Mouse (Mus musculus) liver, embryonic 13.5 days (tissue): ENCODE results near the gene Amacr. TPM values are rescaled to one million over a fixed set of nuclear protein-coding genes. Genes with fewer than 3 reads are reported as not detected.

Experiments
- ATAC-seq: fragments of 200-750 bp; cut with Nextera tagmentation; 2 replicates; pipeline ENCODE4 v1.8.0; 2017; ENCODE audit warnings: low read depth, mild to moderate bottlenecking, moderate number of reproducible peaks, moderate library complexity
- DNase-seq: peaks from one replicate; pipeline ENCODE4 v3.0.0; 2022
- H3K27ac ChIP-seq: fragments of 300-500 bp; sonication (generic); 2 replicates; pipeline ENCODE4 v1.5.1; 2015; ENCODE audit warnings: moderate library complexity, mild to moderate bottlenecking, inconsistent platforms
- H3K27me3 ChIP-seq: fragments of 300-500 bp; sonication (generic); 2 replicates; pipeline ENCODE4 v1.6.1; 2015; ENCODE audit warnings: mild to moderate bottlenecking, inconsistent platforms
- H3K36me3 ChIP-seq: fragments of 300-500 bp; sonication (generic); 2 replicates; pipeline ENCODE4 v1.6.1; 2015; ENCODE audit warnings: mild to moderate bottlenecking, inconsistent platforms
- H3K4me1 ChIP-seq: fragments of 300-500 bp; sonication (generic); replicated peaks from 2 replicates; pipeline ENCODE4 v1.6.1; 2015; ENCODE audit warnings: inconsistent platforms
- H3K4me2 ChIP-seq: fragments of 300-500 bp; sonication (generic); 2 replicates; pipeline ENCODE4 v1.6.1; 2015; ENCODE audit warnings: inconsistent platforms, mild to moderate bottlenecking, moderate library complexity
- H3K4me3 ChIP-seq: fragments of 300-500 bp; sonication (generic); replicated peaks from 2 replicates; pipeline ENCODE4 v1.5.1; 2015; ENCODE audit warnings: mild to moderate bottlenecking, inconsistent platforms
- H3K9ac ChIP-seq: fragments of 300-500 bp; sonication (generic); 2 replicates; pipeline ENCODE4 v1.6.1; 2015; ENCODE audit warnings: mild to moderate bottlenecking, inconsistent platforms
- H3K9me3 ChIP-seq: fragments of 300-500 bp; sonication (generic); replicated peaks from 2 replicates; pipeline ENCODE4 v1.6.1; 2016; ENCODE audit warnings: inconsistent platforms
- WGBS: fragments of 180-500 bp; shearing (Covaris S2); methylation state at CpG from one replicate; pipeline ENCODE4 v1.1.7; 2015; ENCODE audit not compliant: insufficient replicate concordance; 5-methylcytosine and 5-hydroxymethylcytosine counted together
- polyA plus RNA-seq: library from polyadenylated mRNA; unstranded; fragments of >200 nt; fragmentation: Nextera tagmentation; extraction: Ambion mirVana; gene quantifications from 2 replicates; pipeline ENCODE4 v1.2.1, GENCODE M21; 2015

Gene Amacr
- polyA plus RNA-seq, 1 experiment from 2014 or later = 14.0 TPM

DNA sequence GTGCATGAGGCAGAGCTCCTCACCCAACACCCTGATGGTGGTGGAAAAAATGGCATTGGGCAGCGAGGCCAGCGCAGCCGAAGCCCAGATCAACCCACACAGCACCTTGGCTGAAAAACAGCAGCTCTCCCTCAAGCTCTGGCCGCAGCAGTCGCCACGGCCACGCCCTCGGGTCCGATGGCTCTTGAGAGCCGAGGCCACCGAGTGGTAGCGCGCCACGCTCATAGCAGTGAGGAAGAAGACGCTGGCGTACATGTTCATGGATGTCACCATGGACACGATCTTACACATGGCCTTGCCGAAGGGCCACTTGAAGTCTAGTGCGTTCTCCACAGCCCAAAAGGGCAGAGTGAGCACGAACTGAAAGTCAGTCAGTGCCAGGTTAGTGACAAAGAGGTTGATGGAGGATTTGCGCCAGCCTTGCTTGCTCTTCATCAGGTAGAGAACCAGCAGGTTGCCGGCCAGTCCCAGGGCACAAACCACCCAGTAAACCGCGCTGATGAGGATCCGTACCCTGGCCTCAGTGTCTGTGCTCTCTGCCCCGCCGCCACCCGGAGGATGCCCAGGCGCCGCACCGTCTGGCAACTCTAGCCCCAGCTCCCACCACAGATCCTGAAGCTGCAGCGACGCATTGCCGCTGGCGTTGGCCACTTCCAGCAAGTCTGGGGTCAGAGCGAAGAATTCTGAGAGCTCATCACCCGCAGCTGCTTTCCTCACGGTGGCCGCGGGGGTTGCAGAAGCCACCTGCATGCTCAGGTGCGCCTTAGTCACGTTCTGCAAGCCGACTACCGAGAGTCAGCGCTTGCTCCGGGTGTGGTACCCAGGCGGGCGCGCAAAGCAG lies 55.2 kb downstream of the Amacr start:
- Histone ChIP-seq H3K4me1 (no peaks in the 10 kb centered on the region), H3K9me3 (no peaks in the 10 kb centered on the region), H3K4me2 (peak overlapping the region; percentile 56), H3K27me3 (peaks cover 41% of the 10 kb centered on the region), H3K36me3 (no peaks in the 10 kb centered on the region), H3K4me3 (peak overlapping the region; percentile 39), H3K9ac (no peak overlapping the region), H3K27ac (no peak overlapping the region)
- DNase-seq = no peak
- WGBS = 4% methylated on average over 49 of the region's 49 CpGs
- ATAC-seq = no peak

DNA sequence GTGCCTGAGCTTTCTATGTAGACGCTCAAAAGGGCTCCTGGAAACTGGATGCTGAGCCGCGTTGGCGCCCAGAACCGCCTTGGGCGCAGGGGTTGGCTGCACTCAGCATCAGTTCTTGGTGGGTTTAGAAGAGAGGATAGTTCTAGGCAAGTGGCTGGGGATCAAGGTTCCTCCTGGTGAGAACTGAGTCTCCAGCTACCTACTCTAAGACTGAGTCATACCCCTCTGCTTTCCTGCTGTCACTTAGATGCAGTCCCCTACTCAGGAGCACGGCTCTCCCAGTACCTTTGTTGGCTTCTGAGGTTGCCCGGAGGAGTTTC lies 55.8 kb downstream of the Amacr start:
- no peaks in the 10 kb centered on the region for H3K4me1 ChIP-seq
- H3K9me3 ChIP-seq = no peaks in the 10 kb centered on the region
- no peak overlapping the region for H3K9ac ChIP-seq
- H3K4me2 ChIP-seq = peak overlapping the region; percentile 56
- DNase-seq (no peak), ATAC-seq (no peak)
- H3K36me3 ChIP-seq = no peaks in the 10 kb centered on the region
- WGBS = 9% methylated on average over 8 of the region's 8 CpGs
- H3K27ac ChIP-seq = no peak overlapping the region
- H3K4me3 ChIP-seq = 0 out of 2 replicates have a peak overlapping the region, but pooled peaks have one; percentile 39
- H3K27me3 ChIP-seq = peaks cover 41% of the 10 kb centered on the region

DNA sequence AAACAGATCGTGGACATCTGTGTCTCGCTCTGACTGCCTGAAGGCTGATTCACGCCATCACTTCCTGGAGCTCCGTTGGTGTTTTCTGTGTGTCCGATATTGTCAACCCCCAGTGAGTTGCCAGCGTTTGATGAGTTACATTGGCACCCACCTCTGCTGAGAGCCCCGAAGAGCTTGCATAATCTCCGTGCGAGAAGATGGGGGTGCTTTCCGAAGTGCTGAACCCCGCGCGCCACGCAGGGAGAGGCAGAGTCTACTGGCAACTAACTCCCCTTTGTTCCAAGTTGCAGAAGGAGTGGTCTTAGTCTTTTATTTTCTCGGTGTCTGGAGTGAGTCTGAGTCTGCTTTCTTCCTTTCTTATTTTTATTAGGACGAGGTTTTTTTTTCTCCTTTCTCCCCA lies 56.2 kb downstream of the Amacr start, which contains the start of gene Rxfp3:
Gene Rxfp3 (minus strand): TSS at position 281 of the 400 bp plus-strand sequence.
- Histone ChIP-seq H3K27ac (no peak within 1 kb of the TSS), H3K4me2 (peak within 1 kb of the TSS; percentile 56), H3K27me3 (peaks cover 41% of the 10 kb centered on the region), H3K9ac (no peak within 1 kb of the TSS), H3K9me3 (no peaks in the 10 kb centered on the region), H3K36me3 (no peaks in the 10 kb centered on the region), H3K4me3 (peak within 1 kb of the TSS; percentile 39), H3K4me1 (no peaks in the 10 kb centered on the region)
- no peak for DNase-seq
- 9% methylated on average over 16 of the region's 16 CpGs for WGBS
- no peak for ATAC-seq

DNA sequence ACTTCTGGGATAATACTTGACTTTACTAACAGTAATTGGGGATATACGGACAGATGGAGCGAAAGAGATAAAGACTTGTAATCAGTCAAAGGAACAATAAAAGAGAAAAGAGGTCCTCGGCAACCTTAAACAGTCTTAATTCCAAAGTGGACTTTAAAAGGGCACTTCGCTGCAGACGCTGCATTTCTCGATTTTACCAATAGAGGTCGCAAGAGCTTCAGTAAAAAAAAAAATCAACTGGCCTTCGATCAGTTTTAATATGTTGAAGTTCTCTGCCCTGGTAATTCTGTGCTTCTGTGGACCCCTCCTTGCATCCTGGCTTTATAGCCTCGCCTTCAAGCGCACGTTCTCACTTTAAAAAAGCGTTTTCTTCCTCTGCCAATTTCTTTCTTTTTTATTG lies 56.9 kb downstream of the Amacr start:
- H3K27me3 ChIP-seq = peaks cover 40% of the 10 kb centered on the region
- H3K9ac ChIP-seq = no peak overlapping the region
- no peak overlapping the region for H3K27ac ChIP-seq
- DNase-seq (no peak), ATAC-seq (no peak)
- H3K4me1 ChIP-seq = no peaks in the 10 kb centered on the region
- no peaks in the 10 kb centered on the region for H3K36me3 ChIP-seq
- WGBS = 4% methylated on average over 12 of the region's 12 CpGs
- no peaks in the 10 kb centered on the region for H3K9me3 ChIP-seq
- no peak overlapping the region for H3K4me3 ChIP-seq
- H3K4me2 ChIP-seq = no peak overlapping the region

DNA sequence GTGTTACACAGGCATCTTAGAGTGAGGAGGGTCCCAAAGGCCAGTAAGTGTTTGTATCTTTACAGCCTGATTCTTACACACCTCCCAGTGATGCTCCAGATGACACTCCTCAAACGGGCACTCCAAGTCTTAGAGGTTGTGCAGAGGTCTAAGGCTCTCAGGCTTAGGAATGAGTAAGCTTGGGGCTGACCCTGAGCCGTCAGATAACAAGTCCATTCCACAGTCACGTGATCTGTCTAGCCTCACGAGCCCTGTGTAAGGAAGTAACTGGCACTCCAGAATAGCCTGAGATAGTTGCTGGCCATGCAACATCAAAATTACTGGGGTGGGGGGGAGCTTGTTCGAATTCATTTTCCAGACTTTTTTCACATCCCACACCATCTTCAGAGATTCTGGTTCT lies 58.5 kb downstream of the Amacr start:
- Histone ChIP-seq H3K4me3 (no peak overlapping the region), H3K36me3 (no peaks in the 10 kb centered on the region), H3K9me3 (no peaks in the 10 kb centered on the region), H3K4me2 (no peak overlapping the region), H3K27me3 (peaks cover 32% of the 10 kb centered on the region), H3K9ac (no peak overlapping the region), H3K27ac (no peak overlapping the region), H3K4me1 (no peaks in the 10 kb centered on the region)
- DNase-seq = no peak
- no peak for ATAC-seq
- WGBS = 22% methylated on average over 5 of the region's 5 CpGs

DNA sequence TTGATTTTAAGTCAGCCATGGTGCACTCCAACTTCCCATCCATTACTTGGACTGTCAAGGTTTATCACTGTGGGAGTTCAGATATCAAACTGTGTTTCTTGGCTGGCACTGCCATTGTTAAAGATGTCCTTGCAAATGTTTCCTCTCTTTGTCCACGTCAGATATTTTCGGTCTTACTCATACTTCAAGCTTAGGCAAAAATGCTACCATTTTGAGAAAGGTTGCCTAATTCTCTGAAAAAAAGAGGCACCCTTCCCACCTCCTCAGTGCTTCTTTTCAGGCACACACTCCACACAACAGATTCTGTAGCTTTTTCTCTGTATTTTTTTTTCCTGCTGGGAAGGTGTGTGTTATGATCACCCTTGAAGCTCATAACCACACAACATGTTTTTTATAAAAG lies 59.7 kb downstream of the Amacr start:
- no peak overlapping the region for H3K27ac ChIP-seq
- H3K27me3 ChIP-seq = peaks cover 20% of the 10 kb centered on the region
- H3K9ac ChIP-seq = no peak overlapping the region
- ATAC-seq (no peak), DNase-seq (no peak)
- H3K9me3 ChIP-seq = no peaks in the 10 kb centered on the region
- no peaks in the 10 kb centered on the region for H3K4me1 ChIP-seq
- no peak overlapping the region for H3K4me3 ChIP-seq
- no peak overlapping the region for H3K4me2 ChIP-seq
- 61% methylated on average over 2 of the region's 2 CpGs for WGBS
- no peaks in the 10 kb centered on the region for H3K36me3 ChIP-seq

DNA sequence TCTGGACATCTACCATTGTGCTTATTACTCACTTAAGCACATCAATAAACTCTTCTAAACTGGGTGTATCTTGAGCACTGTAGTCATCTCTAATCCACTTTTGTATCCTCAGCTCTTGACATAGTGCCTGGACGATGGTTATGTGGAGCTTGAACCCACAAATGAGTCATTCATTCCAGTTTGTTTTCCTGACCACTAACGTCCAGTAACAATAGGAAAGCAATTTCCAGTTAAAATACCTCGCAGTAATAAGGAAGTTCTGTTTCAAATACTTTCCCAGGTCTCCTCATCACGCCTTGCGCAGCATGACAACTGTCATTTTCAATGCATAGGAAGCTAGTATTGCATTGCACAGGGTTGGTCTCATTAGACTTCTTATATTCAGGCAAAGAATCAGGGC lies 61.3 kb downstream of the Amacr start:
- DNase-seq = no peak
- WGBS = 43% methylated on average over 5 of the region's 5 CpGs
- no peak overlapping the region for H3K4me3 ChIP-seq
- peaks cover 4% of the 10 kb centered on the region for H3K27me3 ChIP-seq
- ATAC-seq = no peak
- no peak overlapping the region for H3K27ac ChIP-seq
- H3K9me3 ChIP-seq = no peaks in the 10 kb centered on the region
- no peaks in the 10 kb centered on the region for H3K36me3 ChIP-seq
- H3K4me1 ChIP-seq = no peaks in the 10 kb centered on the region
- H3K4me2 ChIP-seq = no peak overlapping the region
- no peak overlapping the region for H3K9ac ChIP-seq

Other genes starting within 250 kb of the Amacr start
- gene C1qtnf3, start 29.4 kb upstream of the Amacr start, polyA plus RNA-seq = 0.43 and 0.46 TPM in 2 replicates
- gene Slc45a2, start 19.0 kb downstream of the Amacr start, polyA plus RNA-seq = 0.05 TPM in 1 of 2 replicates, not detected in the other
- 0.09 TPM in 1 of 2 replicates, not detected in the other for gene Rxfp3, start 56.2 kb downstream of the Amacr start, polyA plus RNA-seq
- 0.20 and 0.34 TPM in 2 replicates for gene Adamts12, start 83.0 kb downstream of the Amacr start, polyA plus RNA-seq